Mouse (Mus musculus) bone marrow macrophage, adult 2 months (primary cell): ENCODE data around the gene Pth.

Experiments
- CTCF ChIP-seq: IDR thresholded peaks from 2 replicates; pipeline ENCODE4 v1.5.1; 2012; ENCODE audit warnings: low read depth, mild to moderate bottlenecking, low read length, moderate library complexity
- POLR2A ChIP-seq: IDR thresholded peaks from 2 replicates; pipeline ENCODE4 v1.6.1; 2012; ENCODE audit warnings: mild to moderate bottlenecking, low read depth, low read length, borderline replicate concordance

GRCm38 (mm10) chr7:113347271-113347670 lies 41.1 kb downstream of the Pth start:
- TF ChIP-seq POLR2A (no peak), CTCF (no peak)
